Mouse (Mus musculus) kidney, embryonic 16.5 days (tissue): ENCODE data around the gene Gpr162. TPM values are rescaled to one million over a fixed set of nuclear protein-coding genes. Genes with fewer than 3 reads are reported as not detected.
"Not testable (repeated sequence)": the region's sequence is repeated elsewhere in the genome, so short reads cannot be mapped to it uniquely, and the experiment has no call there.

Experiments
- ATAC-seq: fragments of 200-750 bp; cut with Nextera tagmentation; 2 replicates; pipeline ENCODE4 v1.8.0; 2017; ENCODE audit warnings: moderate TSS enrichment; ENCODE audit not compliant: low FRiP score, low TSS enrichment
- H3K27ac ChIP-seq: fragments of 300-500 bp; sonication (generic); 2 replicates; pipeline ENCODE4 v1.5.1; 2014; ENCODE audit warnings: low read length
- H3K27me3 ChIP-seq: fragments of 300-500 bp; sonication (generic); 2 replicates; pipeline ENCODE4 v1.6.1; 2014; ENCODE audit warnings: low read length, control low read depth, mixed read lengths; ENCODE audit not compliant: insufficient read depth
- H3K36me3 ChIP-seq: fragments of 300-500 bp; sonication (generic); 2 replicates; pipeline ENCODE4 v1.6.1; 2014; ENCODE audit warnings: low read length, control low read depth, mixed read lengths; ENCODE audit not compliant: insufficient read depth
- H3K4me1 ChIP-seq: fragments of 300-500 bp; sonication (generic); 2 replicates; pipeline ENCODE4 v1.6.1; 2014; ENCODE audit warnings: low read length, control low read depth, mixed read lengths; ENCODE audit not compliant: insufficient read depth
- H3K4me2 ChIP-seq: fragments of 300-500 bp; sonication (generic); replicated peaks from 2 replicates; pipeline ENCODE4 v1.6.1; 2014; ENCODE audit warnings: low read depth, low read length
- H3K4me3 ChIP-seq: fragments of 300-500 bp; sonication (generic); 2 replicates; pipeline ENCODE4 v1.5.1; 2014; ENCODE audit warnings: mild to moderate bottlenecking, low read length
- H3K9ac ChIP-seq: fragments of 300-500 bp; sonication (generic); replicated peaks from 2 replicates; pipeline ENCODE4 v1.6.1; 2014; ENCODE audit warnings: low read length
- H3K9me3 ChIP-seq: fragments of 300-500 bp; sonication (generic); 2 replicates; pipeline ENCODE4 v1.6.1; 2016; ENCODE audit warnings: low read length, control low read depth
- WGBS: fragments of 180-500 bp; shearing (Covaris S2); extraction: QIAGEN DNeasy Blood & Tissue Kit; methylation state at CpG from one replicate; pipeline ENCODE4 v1.1.7; 2014; 5-methylcytosine and 5-hydroxymethylcytosine counted together
- polyA plus RNA-seq: library from polyadenylated mRNA; unstranded; fragments of >200 nt; fragmentation: Nextera tagmentation; extraction: Ambion mirVana; gene quantifications from 2 replicates; pipeline ENCODE4 v1.2.1, GENCODE M21; 2015

The Gpr162 gene
- polyA plus RNA-seq, 1 experiment from 2014 or later = 1.1 TPM

DNA sequence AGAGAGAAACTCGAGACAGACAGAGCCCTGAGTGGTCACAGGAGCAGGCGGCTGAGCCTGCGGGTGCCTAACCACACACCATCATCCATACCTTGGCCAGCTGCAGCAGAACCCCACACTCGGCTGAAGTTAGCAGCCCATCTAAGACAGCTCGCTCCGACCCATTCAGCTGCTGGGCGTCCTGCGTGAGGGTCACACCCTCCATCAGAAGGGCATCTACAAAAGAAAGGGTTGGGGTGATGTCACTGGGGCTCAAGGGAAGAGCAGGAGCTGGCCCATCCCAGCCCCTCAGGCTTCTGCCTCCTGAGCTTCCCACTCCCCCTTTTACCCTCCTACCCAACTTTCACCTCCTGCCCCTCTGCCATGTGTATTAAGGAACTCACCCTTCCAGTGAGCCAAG is 13.2 kb downstream of the Gpr162 start:
- H3K4me1 ChIP-seq = peaks cover 6% of the 10 kb centered on the region; the same call in 1 of the 2 replicates

GRCm38 (mm10) chr6:124847305-124847704 is 16.5 kb downstream of the Gpr162 start:
- 10% methylated on average over 9 of the region's 9 CpGs for WGBS
- ATAC-seq = peak; percentile 86

More for the DNA sequence above, 13.2 kb downstream of the Gpr162 start:
- Histone ChIP-seq H3K36me3 (no peaks in the 10 kb centered on the region; the same call in 1 of the 2 replicates), H3K27ac (no peak overlapping the region), H3K4me3 (no peak overlapping the region), H3K9me3 (no peaks in the 10 kb centered on the region), H3K27me3 (no peaks in the 10 kb centered on the region), H3K4me2 (no peak overlapping the region), H3K9ac (no peak overlapping the region)
- 62% methylated on average over 8 of the region's 8 CpGs for WGBS
- no peak for ATAC-seq

GRCm38 (mm10) chr6:124840241-124841167 is 23.3 kb downstream of the Gpr162 start, which contains the start of gene Gnb3:
Gene Gnb3 (minus strand): TSS chr6:124840275.
- 0 out of 2 replicates have a peak within 1 kb of the TSS, but pooled peaks have one; percentile 49 for H3K27ac ChIP-seq
- H3K4me2 ChIP-seq = peak within 1 kb of the TSS; percentile 36
- no peaks in the 10 kb centered on the region for H3K9me3 ChIP-seq
- peak; percentile 0; the same call in 1 of the 2 replicates for ATAC-seq
- H3K4me1 ChIP-seq = peaks cover 16% of the 10 kb centered on the region
- 34% methylated on average over 15 of the region's 15 CpGs for WGBS
- no peak within 1 kb of the TSS for H3K4me3 ChIP-seq
- no peaks in the 10 kb centered on the region for H3K27me3 ChIP-seq
- peaks cover 5% of the 10 kb centered on the region; the same call in 1 of the 2 replicates for H3K36me3 ChIP-seq
- peak within 1 kb of the TSS; percentile 62 for H3K9ac ChIP-seq

More at GRCm38 (mm10) chr6:124847305-124847704, 16.5 kb downstream of the Gpr162 start:
- no peak overlapping the region for H3K9ac ChIP-seq
- H3K4me3 ChIP-seq = no peak overlapping the region
- no peaks in the 10 kb centered on the region for H3K4me1 ChIP-seq
- no peaks in the 10 kb centered on the region for H3K9me3 ChIP-seq
- H3K27me3 ChIP-seq = no peaks in the 10 kb centered on the region
- no peak overlapping the region for H3K27ac ChIP-seq
- no peak overlapping the region for H3K4me2 ChIP-seq
- H3K36me3 ChIP-seq = no peaks in the 10 kb centered on the region; the same call in 1 of the 2 replicates

- H3K27me3 ChIP-seq = no peaks in the 10 kb centered on the region
- peaks cover 5% of the 10 kb centered on the region for H3K36me3 ChIP-seq
- whole genome bisulfite sequencing = 5% methylated on average over 8 of the region's 8 CpGs
- H3K4me2 ChIP-seq = peak overlapping the region; percentile 36
- peaks cover 16% of the 10 kb centered on the region for H3K4me1 ChIP-seq
- no peak overlapping the region for H3K4me3 ChIP-seq
- peak overlapping the region; percentile 62 for H3K9ac ChIP-seq
- peak; percentile 17 for ATAC-seq
- H3K27ac ChIP-seq = no peak overlapping the region
- H3K9me3 ChIP-seq = no peaks in the 10 kb centered on the region
Measured at GRCm38 (mm10) chr6:124839805-124840204, 24.0 kb downstream of the Gpr162 start.

GRCm38 (mm10) chr6:124836411-124836810 is 27.4 kb downstream of the Gpr162 start:
- Histone ChIP-seq H3K4me1 (peaks cover 18% of the 10 kb centered on the region), H3K36me3 (peaks cover 22% of the 10 kb centered on the region), H3K27me3 (no peaks in the 10 kb centered on the region), H3K4me2 (no peak overlapping the region), H3K9ac (no peak overlapping the region), H3K4me3 (no peak overlapping the region), H3K9me3 (no peaks in the 10 kb centered on the region), H3K27ac (no peak overlapping the region)
- WGBS = 61% methylated on average over 7 of the region's 7 CpGs
- ATAC-seq = no peak

DNA sequence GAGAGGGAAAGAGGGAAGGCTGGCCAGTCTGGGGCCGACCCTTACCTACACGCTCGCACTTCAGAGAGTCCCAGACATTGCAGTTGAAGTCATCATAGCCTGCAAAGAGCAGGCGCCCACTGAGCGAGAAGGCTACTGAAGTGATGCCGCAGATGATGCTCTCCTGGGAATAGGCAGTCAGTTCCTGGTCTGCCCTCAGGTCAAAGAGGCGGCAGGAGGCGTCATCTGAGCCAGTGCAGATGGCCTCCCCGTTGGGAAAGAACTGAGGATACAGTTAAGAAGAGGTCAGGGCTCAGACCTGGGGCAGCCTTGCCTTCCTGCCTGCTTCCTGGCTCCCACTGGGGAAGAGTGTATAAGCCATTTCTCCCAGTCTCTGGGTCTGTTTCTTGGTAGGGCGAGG is 28.3 kb downstream of the Gpr162 start:
- Histone ChIP-seq H3K36me3 (peaks cover 19% of the 10 kb centered on the region), H3K9ac (no peak overlapping the region), H3K4me3 (no peak overlapping the region), H3K27me3 (no peaks in the 10 kb centered on the region), H3K4me2 (no peak overlapping the region), H3K27ac (no peak overlapping the region), H3K4me1 (peaks cover 24% of the 10 kb centered on the region), H3K9me3 (no peaks in the 10 kb centered on the region)
- ATAC-seq = no peak
- WGBS = 28% methylated on average over 10 of the region's 10 CpGs

DNA sequence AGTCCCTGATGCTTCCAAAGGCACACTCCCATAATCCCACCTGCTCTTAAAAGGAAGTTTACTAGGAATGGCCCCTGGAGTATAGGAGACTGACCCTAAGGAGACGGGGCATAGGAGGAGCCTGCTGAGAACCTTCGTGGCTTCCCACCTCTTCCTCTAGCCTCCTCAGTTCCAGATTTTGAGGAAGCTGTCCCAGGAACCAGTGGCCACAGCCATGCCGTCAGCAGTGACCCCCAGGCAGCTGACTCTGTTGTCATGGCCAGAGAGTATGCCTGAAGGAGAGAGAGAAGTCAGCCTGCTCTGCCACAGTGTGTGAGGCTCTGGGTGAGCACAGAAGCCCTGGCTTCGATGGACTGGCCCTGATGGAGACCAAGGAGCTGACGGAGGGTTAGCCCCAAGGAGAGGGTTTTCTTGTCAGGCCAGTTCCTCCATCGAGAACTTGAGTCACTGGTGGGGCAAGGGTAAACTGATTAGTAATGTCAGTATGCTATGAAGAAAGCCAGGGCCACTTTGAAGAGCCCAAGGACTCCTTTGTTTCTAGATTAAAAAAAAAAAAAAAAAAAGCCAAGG is 29.2 kb downstream of the Gpr162 start:
- Histone ChIP-seq H3K9me3 (no peaks in the 10 kb centered on the region), H3K27me3 (no peaks in the 10 kb centered on the region), H3K4me2 (no peak overlapping the region), H3K36me3 (peaks cover 19% of the 10 kb centered on the region), H3K9ac (no peak overlapping the region), H3K27ac (no peak overlapping the region), H3K4me1 (peaks cover 18% of the 10 kb centered on the region), H3K4me3 (no peak overlapping the region)
- ATAC-seq = no peak
- WGBS = 80% methylated on average over 6 of the region's 6 CpGs

DNA sequence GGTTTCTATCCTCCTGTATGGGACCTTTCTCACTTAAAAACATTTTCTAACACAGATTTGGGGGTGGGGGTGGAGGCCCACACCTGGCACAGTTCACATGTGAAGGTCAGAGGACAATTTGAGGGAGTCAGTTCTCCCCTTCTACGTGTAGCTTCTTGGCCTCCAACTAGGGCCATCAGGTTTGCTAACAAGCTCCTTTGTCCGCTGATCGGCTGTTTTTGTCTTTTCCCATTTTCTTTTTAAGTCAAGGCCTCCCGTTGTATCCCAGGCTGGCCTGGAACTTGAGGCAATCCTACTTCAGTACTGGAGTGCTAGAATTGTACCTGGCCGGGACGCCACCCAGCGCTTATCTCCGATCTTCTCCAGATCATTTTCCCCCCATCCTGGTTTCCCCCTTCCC is 32.1 kb downstream of the Gpr162 start:
- Histone ChIP-seq H3K4me2 (peak overlapping the region; percentile 68; the same call in 1 of the 2 replicates), H3K4me3 (no peak overlapping the region)
- 92% methylated on average over 8 of the region's 8 CpGs for WGBS

GRCm38 (mm10) chr6:124831199-124831598 is 32.6 kb downstream of the Gpr162 start:
- H3K27ac ChIP-seq, H3K9ac ChIP-seq, H3K9me3 ChIP-seq, ATAC-seq, H3K27me3 ChIP-seq: not testable (repeated sequence)
- Histone ChIP-seq H3K4me3 (peak overlapping the region; percentile 68), H3K4me1 (peaks cover 22% of the 10 kb centered on the region), H3K4me2 (peak overlapping the region; percentile 68), H3K36me3 (peaks cover 21% of the 10 kb centered on the region)
- 97% methylated on average over 4 of the region's 4 CpGs for WGBS

More for the DNA sequence above, 32.1 kb downstream of the Gpr162 start:
- H3K27me3 ChIP-seq = no peaks in the 10 kb centered on the region
- no peak overlapping the region for H3K27ac ChIP-seq
- no peak overlapping the region for H3K9ac ChIP-seq
- H3K9me3 ChIP-seq = no peaks in the 10 kb centered on the region
- no peak for ATAC-seq
- H3K4me1 ChIP-seq = peaks cover 22% of the 10 kb centered on the region
- H3K36me3 ChIP-seq = peaks cover 19% of the 10 kb centered on the region
